Mouse (Mus musculus) MEL (cell line): ENCODE results near the gene Sarnp. TPM values are rescaled to one million over a fixed set of nuclear protein-coding genes. Genes with fewer than 3 reads are reported as not detected.

Experiments
- CHD2 ChIP-seq: IDR thresholded peaks from 2 replicates; pipeline ENCODE4 v1.6.1; 2011; ENCODE audit warnings: low read length, improper control_type of control experiment
- CTCF ChIP-seq, 3 experiments: IDR thresholded peaks in 2 of 3; conservative IDR thresholded peaks in 1 of 3; 2 replicates each; pipeline ENCODE4 v1.5.1; 2011 to 2012; ENCODE audit warnings: low read length in 3 of 3, low read depth in 2 of 3, mild to moderate bottlenecking in 2 of 3, improper control_type of control experiment in 1 of 3, inconsistent platforms in 1 of 3, mixed read lengths in 1 of 3, moderate library complexity in 1 of 3; ENCODE audit not compliant: control insufficient read depth in 1 of 3, insufficient read depth in 1 of 3, poor library complexity in 1 of 3, severe bottlenecking in 1 of 3
- E2F4 ChIP-seq: IDR thresholded peaks from 2 replicates; pipeline ENCODE4 v1.6.1; 2011; ENCODE audit warnings: low read depth, low read length, improper control_type of control experiment, borderline replicate concordance
- GABPA ChIP-seq: IDR thresholded peaks from 2 replicates; pipeline ENCODE4 v1.6.1; 2012; ENCODE audit warnings: low read depth, mild to moderate bottlenecking, inconsistent platforms, low read length, improper control_type of control experiment, moderate library complexity
- JUND ChIP-seq: IDR thresholded peaks from 2 replicates; pipeline ENCODE4 v1.6.1; 2011; ENCODE audit warnings: low read depth, mild to moderate bottlenecking, improper control_type of control experiment, low read length
- KAT2A ChIP-seq: conservative IDR thresholded peaks from 2 replicates; pipeline ENCODE4 v1.6.1; 2012; ENCODE audit warnings: low read depth, low read length, improper control_type of control experiment, inconsistent platforms
- MAFK ChIP-seq: IDR thresholded peaks from 2 replicates; pipeline ENCODE4 v1.6.1; 2011; ENCODE audit warnings: low read depth, mild to moderate bottlenecking, low read length, improper control_type of control experiment, borderline replicate concordance
- MAX ChIP-seq: IDR thresholded peaks from 2 replicates; pipeline ENCODE4 v1.6.1; 2011; ENCODE audit warnings: low read length, improper control_type of control experiment
- MAZ ChIP-seq: IDR thresholded peaks from 2 replicates; pipeline ENCODE4 v1.6.1; 2012; ENCODE audit warnings: low read depth, mild to moderate bottlenecking, inconsistent platforms, low read length, improper control_type of control experiment
- MEF2A ChIP-seq: IDR thresholded peaks from 2 replicates; pipeline ENCODE4 v1.6.1; 2014; ENCODE audit warnings: low read depth, mild to moderate bottlenecking, inconsistent platforms, low read length, improper control_type of control experiment; ENCODE audit not compliant: poor library complexity, insufficient replicate concordance, severe bottlenecking; ENCODE audit errors: extremely low read depth
- NELFE ChIP-seq: IDR thresholded peaks from 2 replicates; pipeline ENCODE4 v1.6.1; 2011; ENCODE audit warnings: low read depth, low read length, improper control_type of control experiment
- NRF1 ChIP-seq: IDR thresholded peaks from 2 replicates; pipeline ENCODE4 v1.6.1; 2014; ENCODE audit warnings: low read depth, mild to moderate bottlenecking, inconsistent platforms, low read length, improper control_type of control experiment, moderate library complexity; ENCODE audit not compliant: poor library complexity, insufficient read depth, severe bottlenecking
- POLR2A ChIP-seq, 2 experiments: IDR thresholded peaks; 2 replicates each; pipeline ENCODE4 v1.6.1; 2011 to 2012; ENCODE audit warnings: low read length in 2 of 2, mild to moderate bottlenecking in 2 of 2, control low read depth in 1 of 2, improper control_type of control experiment in 1 of 2, low read depth in 1 of 2, moderate library complexity in 1 of 2; ENCODE audit not compliant: control insufficient read depth in 1 of 2, insufficient read depth in 1 of 2, poor library complexity in 1 of 2
- POLR2AphosphoS2 ChIP-seq: IDR thresholded peaks from 2 replicates; pipeline ENCODE4 v1.6.1; 2011; ENCODE audit warnings: low read length, improper control_type of control experiment
- POLR2AphosphoS5 ChIP-seq: IDR thresholded peaks from 2 replicates; pipeline ENCODE4 v1.6.1; 2012; ENCODE audit warnings: low read depth, borderline replicate concordance, mild to moderate bottlenecking, inconsistent platforms, low read length, moderate library complexity, mixed read lengths
- RAD21 ChIP-seq: IDR thresholded peaks from 2 replicates; pipeline ENCODE4 v1.6.1; 2011; ENCODE audit warnings: mild to moderate bottlenecking, low read depth, low read length, improper control_type of control experiment
- RCOR1 ChIP-seq: IDR thresholded peaks from 2 replicates; pipeline ENCODE4 v1.6.1; 2012; ENCODE audit warnings: low read depth, mild to moderate bottlenecking, inconsistent platforms, low read length, improper control_type of control experiment
- SIN3A ChIP-seq: IDR thresholded peaks from 2 replicates; pipeline ENCODE4 v1.6.1; 2012; ENCODE audit warnings: low read length, improper control_type of control experiment, inconsistent platforms
- TBP ChIP-seq: IDR thresholded peaks from 2 replicates; pipeline ENCODE4 v1.8.0; 2011; ENCODE audit warnings: low read depth, low read length, improper control_type of control experiment
- TCF12 ChIP-seq: IDR thresholded peaks from 2 replicates; pipeline ENCODE4 v1.6.1; 2014; ENCODE audit warnings: low read depth, mild to moderate bottlenecking, inconsistent platforms, low read length, improper control_type of control experiment, moderate library complexity
- USF1 ChIP-seq: IDR thresholded peaks from 2 replicates; pipeline ENCODE4 v1.6.1; 2014; ENCODE audit warnings: low read depth, mild to moderate bottlenecking, inconsistent platforms, low read length, improper control_type of control experiment, moderate library complexity
- USF2 ChIP-seq, 2 experiments: IDR thresholded peaks; 2 replicates each; pipeline ENCODE4 v1.6.1; 2011 to 2012; ENCODE audit warnings: improper control_type of control experiment in 2 of 2, low read length in 2 of 2, borderline replicate concordance in 1 of 2, inconsistent platforms in 1 of 2, low read depth in 1 of 2, mild to moderate bottlenecking in 1 of 2; ENCODE audit not compliant: insufficient read depth in 1 of 2
- ZC3H11A ChIP-seq: IDR thresholded peaks from 2 replicates; pipeline ENCODE4 v1.6.1; 2012; ENCODE audit warnings: low read depth, mild to moderate bottlenecking, inconsistent platforms, low read length, improper control_type of control experiment
- ZKSCAN1 ChIP-seq: IDR thresholded peaks from 2 replicates; pipeline ENCODE4 v1.6.1; 2012; ENCODE audit warnings: low read depth, mild to moderate bottlenecking, inconsistent platforms, low read length, improper control_type of control experiment, moderate library complexity
- polyA plus RNA-seq, 2 experiments: library from polyadenylated mRNA; stranded (reverse) in 1 of 2; unstranded in 1 of 2; fragments of >175 nt in 1 of 2; fragments of >200 nt in 1 of 2; gene quantifications; 2 replicates each; pipeline versions ENCODE4 v1.2.1 to v1.2.4; 2012; ENCODE audit warnings: low replicate concordance in 2 of 2, low read depth in 1 of 2; ENCODE audit not compliant: insufficient read length in 2 of 2, insufficient read depth in 1 of 2, missing spikeins in 1 of 2
- total RNA-seq: library from RNA; depleted of rRNA; stranded (reverse); fragments of 300-350 nt; gene quantifications from 2 replicates; pipeline ENCODE4 v1.2.3, GENCODE M21; 2012

The Sarnp gene
- total and polyA plus RNA-seq, 3 experiments = 103 to 1,007 (median 189) TPM

- no peak; the same call in 1 of the 2 replicates for TF ChIP-seq USF1
- TF ChIP-seq TBP = peak; percentile 88
- TF ChIP-seq JUND = no peak
- TF ChIP-seq KAT2A = no peak
- no peak for TF ChIP-seq E2F4
- no peak for TF ChIP-seq ZKSCAN1
- no peak for TF ChIP-seq POLR2AphosphoS2
- no peak for TF ChIP-seq MEF2A
- TF ChIP-seq CHD2 = no peak
- TF ChIP-seq NRF1 = no peak
- TF ChIP-seq MAZ = peak; percentile 40; the same call in 1 of the 2 replicates
- peak; percentile 6; the same call in 1 of the 2 replicates for TF ChIP-seq MAX
- TF ChIP-seq NELFE = no peak
- no peak for TF ChIP-seq RCOR1
- no peak for TF ChIP-seq RAD21
- no peak for TF ChIP-seq USF2 (IDR thresholded peaks at IDR 0.05; ENCODE audit: borderline replicate concordance in 1 of 2, insufficient read depth in 1 of 2, low read depth in 1 of 2, low read length in 2 of 2)
- TF ChIP-seq TCF12 = peak; percentile 38; the same call in 1 of the 2 replicates
- peak; percentile 56 for TF ChIP-seq SIN3A
- TF ChIP-seq POLR2A (IDR thresholded peaks at IDR 0.05; ENCODE audit: control insufficient read depth in 1 of 2, insufficient read depth in 1 of 2, low read depth in 1 of 2, low read length in 2 of 2, poor library complexity in 1 of 2) = peak in 1 of 2 experiments; percentile 42; a peak in 1 of 4 replicates
- no peak for TF ChIP-seq MAFK
- TF ChIP-seq CTCF (IDR thresholded peaks at IDR 0.05 in 2 of 3, conservative IDR thresholded peaks at IDR 0.05 in 1 of 3; ENCODE audit: control insufficient read depth in 1 of 3, insufficient read depth in 1 of 3, low read depth in 2 of 3, low read length in 3 of 3, poor library complexity in 1 of 3, severe bottlenecking in 1 of 3) = no peak
- TF ChIP-seq POLR2AphosphoS5 = no peak
- no peak for TF ChIP-seq GABPA
- TF ChIP-seq ZC3H11A = no peak
Measured at GRCm38 (mm10) chr10:128804271-128805091, 12.7 kb upstream of the Sarnp start, which contains the start of gene Tmem198b (continued).
